Mouse (Mus musculus) brain, embryonic 14.5 days (tissue): ENCODE results near the gene 4921507P07Rik. TPM values are rescaled to one million over a fixed set of nuclear protein-coding genes. Genes with fewer than 3 reads are reported as not detected.
"Not testable (repeated sequence)": the region's sequence is repeated elsewhere in the genome, so short reads cannot be mapped to it uniquely, and the experiment has no call there.

ENCODE experiments used
- DNase-seq: peaks from one replicate; pipeline ENCODE4 v3.0.0-alpha.2; 2011; ENCODE audit warnings: low read depth
- CTCF ChIP-seq: fragments of 200-500 bp; IDR thresholded peaks from 2 replicates; pipeline ENCODE4 v1.5.1; 2012; ENCODE audit warnings: inconsistent platforms, mild to moderate bottlenecking, moderate library complexity, borderline replicate concordance; ENCODE audit not compliant: insufficient read depth, insufficient read length; ENCODE audit errors: extremely low read depth
- POLR2A ChIP-seq: fragments of 200-500 bp; IDR thresholded peaks from 2 replicates; pipeline ENCODE4 v1.6.1; 2012; ENCODE audit warnings: mild to moderate bottlenecking, inconsistent platforms, borderline replicate concordance; ENCODE audit not compliant: poor library complexity, insufficient read depth, insufficient read length, severe bottlenecking; ENCODE audit errors: extremely low read depth
- polyA plus RNA-seq: library from polyadenylated mRNA; depleted of rRNA; stranded (reverse); fragments of >200 nt; gene quantifications from 2 replicates; pipeline ENCODE4 v1.2.3, GENCODE M21; 2012

Gene 4921507P07Rik
- polyA plus RNA-seq, 1 experiment, result 3.2 TPM

DNA sequence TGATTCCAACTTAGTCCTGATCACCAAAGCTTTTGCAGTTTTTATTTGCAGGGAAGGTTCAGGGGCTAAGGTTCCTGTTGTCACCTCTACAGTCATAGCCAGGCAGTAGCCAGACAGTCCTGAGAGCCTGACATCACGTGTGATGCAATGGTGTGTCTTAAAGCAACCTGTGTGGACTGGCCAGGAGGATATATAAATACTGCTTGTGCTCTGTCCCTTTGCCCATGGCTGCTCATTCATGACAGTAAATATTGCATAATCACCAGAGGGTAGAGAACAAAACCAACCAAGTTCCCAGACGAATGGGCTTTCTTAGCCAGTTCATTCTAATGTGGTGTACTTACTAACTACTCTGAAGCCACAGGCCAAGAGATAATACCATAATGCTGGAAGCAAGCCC lies 9.0 kb downstream of the 4921507P07Rik start:
- TF ChIP-seq POLR2A, result no peak
- TF ChIP-seq CTCF, result no peak

DNA sequence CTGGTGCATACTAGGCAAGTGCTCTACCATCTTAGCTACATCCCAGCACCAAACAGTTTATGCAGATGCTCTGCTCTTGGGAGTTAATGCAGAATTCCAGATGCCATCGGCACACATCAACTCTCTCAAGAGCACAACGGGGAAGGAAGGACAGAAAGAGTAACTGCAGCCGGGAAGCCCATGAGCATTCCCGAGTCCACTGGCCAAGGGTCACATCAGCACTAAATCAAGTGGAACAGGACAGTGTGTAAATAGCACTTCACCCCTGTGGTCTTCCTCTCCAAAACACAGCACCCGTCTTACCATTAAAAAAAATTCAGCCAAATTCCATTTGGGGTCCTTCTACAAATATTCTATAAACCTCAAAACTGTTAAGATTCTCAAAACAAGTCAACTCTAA lies 10.1 kb downstream of the 4921507P07Rik start:
- no peak for TF ChIP-seq CTCF
- TF ChIP-seq POLR2A, result no peak
- DNase-seq, result no peak

More for the DNA sequence above, 9.0 kb downstream of the 4921507P07Rik start:
- no peak for DNase-seq

DNA sequence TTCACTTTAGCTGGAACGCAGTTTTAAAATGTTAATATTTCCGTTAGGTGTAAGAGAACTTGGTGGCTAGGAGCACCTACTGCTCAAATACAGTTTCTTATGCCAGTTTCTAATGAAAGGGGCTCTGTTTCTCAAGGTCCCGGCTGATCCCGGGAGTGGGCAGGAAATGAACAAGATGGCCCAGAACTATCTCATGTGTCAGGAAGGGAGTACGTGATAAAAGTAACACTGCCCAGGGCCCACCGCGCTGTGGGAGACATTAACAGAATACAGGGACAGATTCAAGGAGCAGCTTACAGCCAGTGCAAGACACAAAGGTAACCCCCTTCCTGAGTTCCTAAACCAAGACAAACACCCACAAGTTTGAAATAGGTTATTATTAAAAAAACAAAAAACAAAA lies 10.7 kb downstream of the 4921507P07Rik start:
- no peak for DNase-seq
- TF ChIP-seq CTCF (no peak), POLR2A (no peak)

DNA sequence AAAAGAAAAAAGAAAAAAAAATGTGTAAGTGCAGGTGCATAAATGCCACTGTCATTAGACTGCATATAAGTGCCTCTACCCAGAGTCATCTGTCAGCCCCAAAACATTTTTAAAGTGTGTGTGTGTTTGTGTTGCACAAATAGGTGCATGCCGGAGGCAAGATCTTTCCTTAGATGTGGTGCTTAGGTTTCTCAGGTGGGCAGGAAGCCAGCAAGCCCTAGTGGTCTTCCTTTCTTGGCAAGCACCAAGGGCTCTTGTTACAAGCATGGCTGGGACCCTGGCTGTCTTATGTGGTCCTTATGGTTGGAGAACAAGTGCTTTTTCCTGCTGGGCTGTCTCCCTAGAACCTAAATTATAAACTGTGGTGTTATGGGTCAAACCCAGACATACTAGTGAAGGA lies 24.8 kb downstream of the 4921507P07Rik start:
- TF ChIP-seq CTCF (no peak), POLR2A (no peak)

DNA sequence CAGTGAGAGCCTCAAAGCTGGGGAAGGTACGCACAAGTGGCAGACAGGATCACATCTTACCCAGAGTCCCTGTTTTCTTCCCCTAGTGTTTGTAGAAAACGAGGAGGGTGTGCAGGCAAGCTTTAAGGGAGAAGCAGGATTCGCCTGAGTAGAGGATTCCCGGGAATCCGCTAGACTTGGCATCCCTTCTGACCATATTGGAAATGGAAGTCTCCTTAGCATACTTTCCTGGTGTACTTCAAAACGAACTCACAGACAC lies 29.5 kb downstream of the 4921507P07Rik start:
- no peak for DNase-seq
- TF ChIP-seq CTCF (no peak), POLR2A (no peak)

More for the DNA sequence above, 24.8 kb downstream of the 4921507P07Rik start:
- DNase-seq, result no peak

DNA sequence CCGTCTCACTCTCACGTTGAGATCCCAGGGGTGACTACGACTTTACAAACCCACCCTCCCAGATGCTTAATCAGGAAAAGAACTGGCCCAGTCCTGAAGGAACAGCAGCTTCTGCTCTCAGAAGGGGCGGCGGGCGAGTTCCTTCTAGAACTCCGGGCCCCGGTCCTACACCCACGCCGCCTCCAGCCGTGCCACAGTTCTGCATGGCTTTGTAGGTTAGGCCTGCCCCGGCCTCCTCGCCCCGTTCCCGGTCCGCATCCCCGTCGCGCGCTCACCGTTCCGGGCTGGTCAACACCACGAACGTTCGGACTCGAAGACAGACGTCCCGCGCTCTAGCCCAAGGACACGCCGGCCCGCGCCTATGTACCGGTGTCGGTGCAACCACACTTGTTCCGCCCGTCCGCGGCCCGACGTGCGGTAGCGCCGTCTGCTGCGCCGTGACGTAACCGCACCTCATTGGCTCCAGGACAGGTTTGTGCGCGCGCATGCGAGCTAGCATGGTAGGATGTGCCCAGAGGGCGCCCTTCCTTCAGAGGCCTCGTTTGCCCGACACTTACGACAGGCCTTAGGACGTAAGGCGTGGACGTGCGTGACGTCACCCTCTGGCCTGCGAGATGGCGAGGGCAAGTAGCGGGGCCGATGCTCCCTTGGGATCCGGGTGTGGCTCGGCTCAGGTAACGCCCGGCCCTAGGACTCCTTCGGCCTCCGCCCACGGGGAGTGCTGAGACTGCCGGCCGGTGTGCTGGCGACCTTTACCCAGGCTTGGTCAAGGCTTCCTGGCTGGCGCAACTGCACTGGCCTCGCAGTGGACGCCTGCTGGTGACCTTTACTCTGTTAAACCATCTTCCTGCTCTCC lies 30.1 kb downstream of the 4921507P07Rik start, which contains the start of gene Cycs:
Cycs (minus strand) TSS at position 398 of the 856 bp plus-strand sequence.
- TF ChIP-seq POLR2A (peak; percentile 57; the same call in 1 of the 2 replicates), CTCF (peak; percentile 4; the same call in 1 of the 2 replicates)
- DNase-seq, result peak; percentile 100

DNA sequence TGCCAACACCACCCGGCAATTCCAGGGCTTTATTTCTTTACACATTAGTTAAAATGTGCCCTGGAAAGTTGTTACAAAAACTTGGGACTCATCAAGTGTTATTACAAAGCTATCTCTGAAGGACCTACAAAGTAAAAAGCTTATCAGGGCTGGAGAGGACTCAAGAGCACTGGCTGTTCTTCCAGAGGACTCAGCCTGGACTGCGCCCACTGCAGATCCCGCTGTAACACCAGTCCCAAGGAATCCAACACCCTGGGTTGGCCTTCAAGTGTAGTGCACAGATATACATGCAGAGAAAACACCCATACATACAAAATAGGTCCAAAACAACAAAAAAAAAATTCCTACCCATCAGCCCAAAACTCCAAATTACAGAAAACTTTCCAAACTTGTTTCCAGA lies 32.8 kb downstream of the 4921507P07Rik start:
- TF ChIP-seq CTCF, result no peak
- TF ChIP-seq POLR2A, result no peak
- DNase-seq, result no peak

DNA sequence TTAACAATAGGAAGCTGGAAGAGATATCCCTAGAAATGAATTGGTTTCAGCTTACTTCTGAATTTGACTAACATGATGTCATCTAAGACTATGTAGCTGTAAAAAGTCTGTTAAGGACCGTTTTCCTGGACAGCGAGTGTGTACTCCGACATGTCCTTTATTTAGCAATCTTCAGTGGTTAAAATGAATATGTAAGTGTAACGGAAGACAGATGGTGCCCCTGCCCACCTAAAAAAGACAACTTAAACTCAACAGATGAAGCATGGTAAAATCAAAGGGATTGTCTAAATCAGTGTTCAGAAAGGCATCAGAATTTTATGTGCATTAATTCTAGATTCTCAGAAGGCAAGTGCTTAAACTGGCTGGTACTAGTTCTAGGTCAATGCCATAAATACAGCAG lies 34.0 kb downstream of the 4921507P07Rik start:
- no peak for DNase-seq
- no peak for TF ChIP-seq CTCF
- no peak for TF ChIP-seq POLR2A

DNA sequence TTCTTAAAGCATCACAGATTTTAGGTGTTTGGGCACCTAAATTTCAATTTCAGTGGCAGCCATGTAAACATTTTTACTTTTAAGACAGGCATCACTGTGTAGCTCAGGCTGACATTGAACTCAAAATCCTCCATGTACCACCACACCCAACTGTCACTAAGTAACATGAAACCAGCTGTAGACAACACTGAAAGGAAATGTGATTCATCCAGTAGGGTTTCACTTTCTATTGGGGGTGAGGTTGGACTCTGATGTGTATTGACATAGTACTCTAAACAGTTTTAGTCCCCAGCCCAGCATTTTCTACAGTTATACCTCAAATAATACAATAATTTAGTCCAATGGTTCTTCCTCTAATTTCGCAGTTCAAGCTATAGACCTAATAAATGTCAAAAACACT lies 35.7 kb downstream of the 4921507P07Rik start:
- DNase-seq, result no peak

DNA sequence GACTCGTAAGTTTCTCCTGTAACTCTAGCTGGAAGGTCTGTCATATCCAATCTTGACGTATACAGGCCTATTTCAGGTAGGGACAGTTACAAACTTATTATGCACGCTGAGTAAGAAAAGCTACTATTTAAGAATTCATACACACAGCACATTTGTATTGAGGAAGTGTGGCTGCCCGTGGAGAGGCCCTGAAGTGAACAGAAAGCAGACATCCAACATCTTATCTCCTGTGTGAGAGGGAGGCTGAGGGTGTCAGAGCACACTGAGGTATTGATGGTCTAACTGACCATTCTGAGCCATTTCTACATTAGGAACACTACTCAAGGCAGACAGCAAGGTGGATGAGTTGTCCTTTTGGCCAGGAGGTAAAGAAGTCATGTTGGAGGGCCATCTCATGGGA lies 37.6 kb downstream of the 4921507P07Rik start:
- no peak for DNase-seq
- TF ChIP-seq POLR2A, result no peak
- TF ChIP-seq CTCF, result no peak

More for the DNA sequence above, 35.7 kb downstream of the 4921507P07Rik start:
- TF ChIP-seq CTCF (no peak), POLR2A (no peak)

DNA sequence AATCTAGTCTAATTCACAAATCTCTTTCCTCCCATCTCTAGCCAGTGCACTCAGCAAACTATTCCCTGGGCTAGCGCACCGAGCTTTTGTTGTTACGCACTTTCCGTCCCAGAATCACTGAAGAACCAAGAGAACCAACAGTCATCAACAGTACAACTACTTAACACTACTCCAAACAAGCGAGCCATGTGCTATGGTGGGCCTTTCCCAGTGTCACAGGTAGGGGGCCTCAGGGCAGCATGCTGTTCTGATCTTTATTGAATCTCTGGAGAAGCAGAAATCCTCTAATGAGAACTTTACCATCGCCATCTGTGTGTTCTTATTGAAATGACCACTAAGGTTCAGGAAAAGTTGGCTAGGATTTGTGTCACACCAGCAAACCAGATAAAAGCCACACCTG lies 38.9 kb downstream of the 4921507P07Rik start:
- DNase-seq, result no peak
- no peak for TF ChIP-seq POLR2A
- no peak for TF ChIP-seq CTCF

DNA sequence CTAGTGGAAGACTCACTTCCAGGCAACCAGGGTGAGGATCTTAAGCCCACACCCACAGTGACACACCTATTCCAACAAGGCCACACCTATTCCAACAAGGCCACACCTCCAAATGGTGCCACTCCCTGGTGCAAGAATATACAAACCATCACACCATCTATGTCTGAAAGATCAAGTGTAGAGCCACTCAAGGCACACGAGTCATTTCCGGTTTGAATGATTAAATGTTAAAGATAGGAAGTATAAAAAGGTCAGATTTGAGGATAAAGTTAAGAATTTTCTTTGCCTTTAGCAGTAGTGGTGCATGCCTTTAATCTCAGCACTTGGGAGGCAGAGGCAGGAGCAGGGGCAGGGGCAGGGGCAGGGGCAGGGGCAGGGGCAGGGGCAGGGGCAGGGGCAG lies 42.2 kb downstream of the 4921507P07Rik start:
- not testable (repeated sequence) for DNase-seq

DNA sequence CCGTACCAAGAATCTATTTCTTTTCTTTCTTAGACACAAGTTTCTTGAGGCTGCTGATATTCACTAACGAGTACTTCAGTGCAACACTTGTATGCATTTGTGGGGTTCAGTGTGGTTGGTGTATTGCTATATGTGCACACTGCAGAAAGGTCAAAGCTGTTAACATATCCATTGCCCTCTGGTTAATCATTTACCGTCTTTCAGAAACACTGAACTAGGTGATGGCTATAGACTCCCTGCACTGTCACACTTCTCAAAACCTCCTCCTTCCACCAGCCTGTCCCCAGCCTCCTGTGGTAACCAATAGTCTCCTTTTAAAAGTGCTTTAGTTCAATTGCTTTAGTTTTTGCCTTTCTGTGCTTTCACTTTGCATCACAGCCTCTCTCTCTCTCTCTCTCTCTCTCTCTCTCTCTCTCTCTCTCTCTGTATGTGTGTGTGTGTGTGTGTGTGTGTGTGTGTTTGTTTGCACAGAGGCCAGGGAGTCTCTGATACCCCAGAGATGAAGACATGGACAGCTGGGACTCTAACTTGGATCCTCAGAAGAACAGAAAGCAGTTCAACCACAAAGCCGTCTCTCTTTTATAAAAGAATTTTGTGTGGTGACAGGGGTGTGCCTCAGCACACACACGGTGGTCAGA lies 43.4 kb downstream of the 4921507P07Rik start:
- TF ChIP-seq POLR2A (no peak), CTCF (no peak)
- no peak for DNase-seq

DNA sequence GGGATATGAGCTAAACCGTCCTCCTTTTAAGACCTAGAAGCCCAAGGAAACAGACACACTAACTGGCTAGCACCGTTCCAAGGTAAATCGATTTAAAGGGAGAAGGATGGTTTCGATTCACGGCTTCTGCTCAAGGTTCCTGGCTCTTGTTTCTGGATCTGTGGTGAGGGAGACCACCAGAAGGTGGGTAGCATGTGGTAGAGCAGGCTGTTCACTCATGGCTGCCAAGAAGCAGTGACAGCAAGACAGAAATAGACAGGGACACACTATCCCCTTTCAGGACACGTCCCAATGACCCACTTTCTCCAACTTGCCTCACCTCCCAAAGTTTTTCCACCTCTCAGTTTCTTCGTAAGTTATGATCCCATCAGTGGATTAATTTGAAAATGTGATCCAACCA lies 46.6 kb downstream of the 4921507P07Rik start:
- no peak for DNase-seq
- no peak for TF ChIP-seq CTCF
- TF ChIP-seq POLR2A, result no peak
